Comparison of ENCODE assay signal across 25 mouse cellular contexts in genomic region chr11:121510512-121511246, GRCm38 (mm10). TPM values are rescaled to one million over a fixed set of nuclear protein-coding genes. Genes with fewer than 3 reads are reported as not detected.
DNase-seq lines count a peak whose midpoint lies in the region; ATAC-seq and TF ChIP-seq lines count a peak whose summit lies in the region.
"Had no signal": no experiment of that assay in that cellular context is flagged by ENCODE, and none has a peak within 500 bp of the region (broad histone marks: within the 10 kb centered on the region; RNA-seq: fewer than 3 reads in every experiment).

No protein-coding gene starts in this region.

- H3K36me3 ChIP-seq in liver, adult 2 months (ENCODE audit: control insufficient read depth, insufficient read depth, low read length): peaks cover 6% of the 10 kb centered on the region; the same call in 1 of the 2 replicates
- H3K36me3 ChIP-seq in intestine, postnatal 0 days (ENCODE audit: control insufficient read depth, insufficient read depth): peaks cover 8% of the 10 kb centered on the region
- H3K36me3 ChIP-seq in kidney, postnatal 0 days (ENCODE audit: insufficient read depth, low read length): no peaks in the 10 kb centered on the region
- H3K36me3 ChIP-seq in liver, postnatal 0 days (replicated peaks; ENCODE audit: insufficient read depth, low read length): peaks cover 9% of the 10 kb centered on the region
- peaks cover 5% of the 10 kb centered on the region for H3K36me3 ChIP-seq in limb, embryonic 10.5 days

- no peak for TF ChIP-seq CTCF in liver, adult 2 months (IDR thresholded peaks at IDR 0.05; ENCODE audit: low read depth, low read length)
- no peak for TF ChIP-seq CTCF in intestine, postnatal 0 days (IDR thresholded peaks at IDR 0.05; ENCODE audit: low read depth)
- TF ChIP-seq CTCF in kidney, postnatal 0 days (IDR thresholded peaks at IDR 0.05; ENCODE audit: low read depth): no peak
- no peak for TF ChIP-seq CTCF in liver, postnatal 0 days (IDR thresholded peaks at IDR 0.05; ENCODE audit: low read depth)

- no peak for TF ChIP-seq POLR2A in liver, adult 2 months (IDR thresholded peaks at IDR 0.05; ENCODE audit: extremely low read depth, insufficient read depth, low read length)

- H3K4me2 ChIP-seq in intestine, postnatal 0 days (replicated peaks; ENCODE audit: low read depth): no peak overlapping the region
- H3K4me2 ChIP-seq in kidney, postnatal 0 days (ENCODE audit: low read length): no peak overlapping the region
- H3K4me2 ChIP-seq in liver, postnatal 0 days (ENCODE audit: low read depth, low read length): no peak overlapping the region
- H3K4me2 ChIP-seq: embryonic facial prominence, embryonic 12.5 days; forebrain, embryonic 13.5 days; limb, embryonic 15.5 days had no signal

- H3K27me3 ChIP-seq in liver, adult 2 months (ENCODE audit: control insufficient read depth, insufficient read depth, low read length): no peaks in the 10 kb centered on the region
- no peaks in the 10 kb centered on the region for H3K27me3 ChIP-seq in intestine, postnatal 0 days (replicated peaks; ENCODE audit: control insufficient read depth, insufficient read depth, low read length)
- H3K27me3 ChIP-seq in kidney, postnatal 0 days (ENCODE audit: insufficient read depth, low read length): no peaks in the 10 kb centered on the region
- H3K27me3 ChIP-seq in liver, postnatal 0 days (ENCODE audit: insufficient read depth, low read length): no peaks in the 10 kb centered on the region
- no peaks in the 10 kb centered on the region for H3K27me3 ChIP-seq in limb, embryonic 10.5 days (ENCODE audit: low read depth, poor library complexity, severe bottlenecking)
- H3K27me3 ChIP-seq: embryonic facial prominence, embryonic 12.5 days; forebrain, embryonic 13.5 days; limb, embryonic 15.5 days; Patski had no signal

- peaks cover 10% of the 10 kb centered on the region; the same call in 1 of the 2 replicates for H3K79me2 ChIP-seq in liver, adult 2 months (ENCODE audit: control insufficient read depth, insufficient read depth, low read length)

- TF ChIP-seq EP300 in liver, postnatal 0 days (IDR thresholded peaks at IDR 0.05; ENCODE audit: low read depth): no peak

- 25% methylated on average over 9 of the region's 9 CpGs for WGBS in liver, adult 2 months
- 52% methylated on average over 9 of the region's 9 CpGs for WGBS in intestine, postnatal 0 days
- WGBS in kidney, postnatal 0 days: 44% methylated on average over 9 of the region's 9 CpGs
- WGBS in liver, postnatal 0 days (ENCODE audit: insufficient replicate concordance): 62% methylated on average over 9 of the region's 9 CpGs
- WGBS in limb, embryonic 10.5 days: 77% methylated on average over 9 of the region's 9 CpGs

- H3K4me1 ChIP-seq in liver, adult 2 months (ENCODE audit: control insufficient read depth, insufficient read depth, low read length): peaks cover 16% of the 10 kb centered on the region
- no peaks in the 10 kb centered on the region for H3K4me1 ChIP-seq in intestine, postnatal 0 days (replicated peaks; ENCODE audit: control insufficient read depth, insufficient read depth, low read length)
- H3K4me1 ChIP-seq in kidney, postnatal 0 days (replicated peaks; ENCODE audit: insufficient read depth, low read length): no peaks in the 10 kb centered on the region
- H3K4me1 ChIP-seq in liver, postnatal 0 days (ENCODE audit: insufficient read depth): peaks cover 19% of the 10 kb centered on the region
- H3K4me1 ChIP-seq in limb, embryonic 10.5 days: peaks cover 4% of the 10 kb centered on the region; the same call in 1 of the 2 replicates
- H3K4me1 ChIP-seq: embryonic facial prominence, embryonic 12.5 days had no signal

- no peak overlapping the region for H3K4me3 ChIP-seq in liver, adult 2 months (ENCODE audit: insufficient read depth, low read depth, low read length)
- no peak overlapping the region for H3K4me3 ChIP-seq in intestine, postnatal 0 days (ENCODE audit: low read depth, low read length)
- H3K4me3 ChIP-seq in kidney, postnatal 0 days (replicated peaks; ENCODE audit: low read depth, low read length): no peak overlapping the region
- no peak overlapping the region for H3K4me3 ChIP-seq in liver, postnatal 0 days (ENCODE audit: low read depth, low read length)
- H3K4me3 ChIP-seq in limb, embryonic 10.5 days: no peak overlapping the region
- H3K4me3 ChIP-seq: embryonic facial prominence, embryonic 12.5 days; erythroblast, embryonic 14.5 days; forebrain, embryonic 13.5 days; layer of hippocampus, adult 2 months; limb, embryonic 15.5 days had no signal

- DNase-seq in liver, adult 2 months (ENCODE audit: extremely low read depth, low read depth, low spot score): peak; percentile 94
- DNase-seq in liver: no peak
- DNase-seq in kidney, postnatal 0 days (ENCODE audit: low spot score): peak; percentile 32
- no peak for DNase-seq in liver, postnatal 0 days
- DNase-seq in left cerebral cortex, adult 18-20 months (ENCODE audit: low spot score in 2 of 2): no peak
- no peak for DNase-seq in frontal cortex, postnatal 36 days (ENCODE audit: low spot score in 2 of 2)
- DNase-seq in limb, embryonic 10.5 days (ENCODE audit: low spot score): no peak
- DNase-seq: adrenal gland, postnatal 14 days; cerebellum, adult 11 months; cerebellum, postnatal 14 days; gastrocnemius, postnatal 25 days; layer of hippocampus, postnatal 36 days; lung, postnatal 10 days; midbrain, embryonic 14.5 days; thymus, postnatal 25 days had no signal

- H3K27ac ChIP-seq in liver, adult 2 months (replicated peaks; ENCODE audit: insufficient read depth, low read depth, low read length): peak overlapping the region; percentile 86
- H3K27ac ChIP-seq in intestine, postnatal 0 days (ENCODE audit: low read depth, low read length): no peak overlapping the region
- H3K27ac ChIP-seq in kidney, postnatal 0 days: no peak overlapping the region
- H3K27ac ChIP-seq in liver, postnatal 0 days (ENCODE audit: low read depth): peak overlapping the region; percentile 67
- no peak overlapping the region for H3K27ac ChIP-seq in limb, embryonic 10.5 days
- H3K27ac ChIP-seq: embryonic facial prominence, embryonic 12.5 days; forebrain, embryonic 13.5 days; layer of hippocampus, adult 2 months; limb, embryonic 15.5 days had no signal

- ATAC-seq in intestine, postnatal 0 days: peak; percentile 41; the same call in 1 of the 2 replicates
- no peak for ATAC-seq in kidney, postnatal 0 days (replicated peaks; ENCODE audit: low FRiP score, low read depth)
- peak; percentile 63 for ATAC-seq in liver, postnatal 0 days
- ATAC-seq: forebrain, embryonic 13.5 days; hindbrain, embryonic 16.5 days; Patski had no signal

- no peak overlapping the region for H3K9ac ChIP-seq in liver, adult 2 months (ENCODE audit: low read depth, low read length)
- H3K9ac ChIP-seq in intestine, postnatal 0 days (ENCODE audit: low read depth, low read length): no peak overlapping the region
- no peak overlapping the region for H3K9ac ChIP-seq in kidney, postnatal 0 days (ENCODE audit: low read depth, low read length)
- H3K9ac ChIP-seq in liver, postnatal 0 days (replicated peaks): no peak overlapping the region
- H3K9ac ChIP-seq: embryonic facial prominence, embryonic 12.5 days; forebrain, embryonic 13.5 days; limb, embryonic 15.5 days had no signal

- no peaks in the 10 kb centered on the region for H3K9me3 ChIP-seq in intestine, postnatal 0 days (ENCODE audit: control insufficient read depth)
- no peaks in the 10 kb centered on the region for H3K9me3 ChIP-seq in kidney, postnatal 0 days (replicated peaks; ENCODE audit: low read length)
- H3K9me3 ChIP-seq in liver, postnatal 0 days (ENCODE audit: low read length): no peaks in the 10 kb centered on the region
- no peaks in the 10 kb centered on the region for H3K9me3 ChIP-seq in limb, embryonic 10.5 days (replicated peaks)
- H3K9me3 ChIP-seq: embryonic facial prominence, embryonic 12.5 days; forebrain, embryonic 13.5 days; limb, embryonic 15.5 days had no signal

RNA-seq across cellular contexts. Expression of gene Zfp750, which starts 8.5 kb away (rescaled TPM):
- 1.0 and 2.8 TPM in 2 replicates for total RNA-seq in liver, adult 2 months (2014; rRNA removed)
- 2.7 and 3.5 TPM in 2 replicates for polyA plus RNA-seq in liver, adult 2 months (2012; rRNA removed)
- 0.24 and 0.26 TPM in 2 replicates for polyA plus RNA-seq in intestine, postnatal 0 days (2015; fragmentation: Nextera tagmentation; extraction: Ambion mirVana)
- 0.98 and 1.3 TPM in 2 replicates for polyA plus RNA-seq in kidney, postnatal 0 days (2015; fragmentation: Nextera tagmentation; extraction: Ambion mirVana)
- polyA plus RNA-seq in liver, postnatal 0 days (2015; fragmentation: Nextera tagmentation; extraction: Ambion mirVana): 2.5 TPM in 2 replicates
- total RNA-seq in left cerebral cortex, adult 18-20 months (2021): not detected
- 0.51 and 1.4 TPM in 2 replicates for polyA plus RNA-seq in limb, embryonic 10.5 days (2016; fragmentation: Nextera tagmentation; extraction: Ambion mirVana)
- total RNA-seq: hematopoietic stem cell, adult 5-6 weeks had no signal
- polyA plus RNA-seq: erythroblast, embryonic 14.5 days; Patski; small intestine, adult 2 months had no signal

RNA-seq across cellular contexts. Expression of gene Tbcd, which starts 58.9 kb away (rescaled TPM):
- 23.5 and 27.6 TPM in 2 replicates for total RNA-seq in liver, adult 2 months (2014; rRNA removed)
- polyA plus RNA-seq in liver, adult 2 months (2012; rRNA removed): 31.8 and 33.4 TPM in 2 replicates
- 29.9 and 31.5 TPM in 2 replicates for polyA plus RNA-seq in intestine, postnatal 0 days (2015; fragmentation: Nextera tagmentation; extraction: Ambion mirVana)
- polyA plus RNA-seq in kidney, postnatal 0 days (2015; fragmentation: Nextera tagmentation; extraction: Ambion mirVana): 29.8 and 36.1 TPM in 2 replicates
- 20.0 and 21.2 TPM in 2 replicates for polyA plus RNA-seq in liver, postnatal 0 days (2015; fragmentation: Nextera tagmentation; extraction: Ambion mirVana)
- total RNA-seq in left cerebral cortex, adult 18-20 months (2021): 10 to 100 TPM; 36.4 to 36.6 TPM
- polyA plus RNA-seq in limb, embryonic 10.5 days (2016; fragmentation: Nextera tagmentation; extraction: Ambion mirVana): 47.8 and 54.9 TPM in 2 replicates

Comparison
In these comparisons a context has a peak if more than half of its experiments do, and no peak if none do; other contexts are left out.
1. DNase-seq: peak in liver, adult 2 months (single experiment) and kidney, postnatal 0 days (single experiment); none in liver (single experiment), liver, postnatal 0 days (single experiment), left cerebral cortex, adult 18-20 months (0 of 2), frontal cortex, postnatal 36 days (0 of 2) and limb, embryonic 10.5 days (single experiment).
2. H3K27ac ChIP-seq: peak in liver, adult 2 months (single experiment) and liver, postnatal 0 days (single experiment); none in intestine, postnatal 0 days (single experiment), kidney, postnatal 0 days (single experiment) and limb, embryonic 10.5 days (single experiment).